Mouse (Mus musculus): ENCODE data around the gene Astn1.

- TF ChIP-seq POLR2A (IDR thresholded peaks at IDR 0.05; ENCODE audit: control insufficient read depth, low read depth, low read length) (no peak), CTCF (IDR thresholded peaks at IDR 0.05; ENCODE audit: control insufficient read depth, insufficient read depth, insufficient replicate concordance, low read depth, low read length) (no peak)
Measured at GRCm38 (mm10) chr1:158364461-158364860, 2.4 kb downstream of the Astn1 start.
